Mouse (Mus musculus) erythroblast, adult 5-6 weeks (primary cell): ENCODE results near the gene Plekhb2. TPM values are rescaled to one million over a fixed set of nuclear protein-coding genes. Genes with fewer than 3 reads are reported as not detected.

Experiments used
- total RNA-seq, 2 experiments: library from RNA; stranded (forward) in 1 of 2; stranded (reverse) in 1 of 2; fragments of 150-400 nt in 1 of 2; fragments of 200-764, 138-1000 nt in 1 of 2; gene quantifications; 2 replicates each; pipeline versions ENCODE4 v1.2.3 to v1.2.4; 2015 to 2017; ENCODE audit warnings: low replicate concordance in 2 of 2

Gene Plekhb2
- total RNA-seq, 2 experiments from 2014 or later, result 5.5 to 16.7 TPM

Other genes with a start within 250 kb of the Plekhb2 start
- 6.3 and 13.6 TPM in 2 replicates for gene Fam168b, start 6.9 kb upstream of the Plekhb2 start, total RNA-seq (2015; ENCODE audit: low replicate concordance)
- gene Fam168b, start 6.9 kb upstream of the Plekhb2 start, total RNA-seq (2017; ENCODE audit: low replicate concordance), result 15.9 and 29.3 TPM in 2 replicates